Mouse (Mus musculus) thymus, postnatal 0 days (tissue): ENCODE results near the gene Isca2. TPM values are rescaled to one million over a fixed set of nuclear protein-coding genes. Genes with fewer than 3 reads are reported as not detected.

Experiments
- DNase-seq: peaks from one replicate; pipeline ENCODE4 v3.0.0-alpha.2; 2015; ENCODE audit warnings: low spot score
- polyA plus RNA-seq: library from polyadenylated mRNA; unstranded; fragments of >200 nt; fragmentation: Nextera tagmentation; extraction: Ambion mirVana; gene quantifications from 2 replicates; pipeline ENCODE4 v1.2.1, GENCODE M21; 2015

The Isca2 gene
- polyA plus RNA-seq = 156 TPM in 2 replicates

DNA sequence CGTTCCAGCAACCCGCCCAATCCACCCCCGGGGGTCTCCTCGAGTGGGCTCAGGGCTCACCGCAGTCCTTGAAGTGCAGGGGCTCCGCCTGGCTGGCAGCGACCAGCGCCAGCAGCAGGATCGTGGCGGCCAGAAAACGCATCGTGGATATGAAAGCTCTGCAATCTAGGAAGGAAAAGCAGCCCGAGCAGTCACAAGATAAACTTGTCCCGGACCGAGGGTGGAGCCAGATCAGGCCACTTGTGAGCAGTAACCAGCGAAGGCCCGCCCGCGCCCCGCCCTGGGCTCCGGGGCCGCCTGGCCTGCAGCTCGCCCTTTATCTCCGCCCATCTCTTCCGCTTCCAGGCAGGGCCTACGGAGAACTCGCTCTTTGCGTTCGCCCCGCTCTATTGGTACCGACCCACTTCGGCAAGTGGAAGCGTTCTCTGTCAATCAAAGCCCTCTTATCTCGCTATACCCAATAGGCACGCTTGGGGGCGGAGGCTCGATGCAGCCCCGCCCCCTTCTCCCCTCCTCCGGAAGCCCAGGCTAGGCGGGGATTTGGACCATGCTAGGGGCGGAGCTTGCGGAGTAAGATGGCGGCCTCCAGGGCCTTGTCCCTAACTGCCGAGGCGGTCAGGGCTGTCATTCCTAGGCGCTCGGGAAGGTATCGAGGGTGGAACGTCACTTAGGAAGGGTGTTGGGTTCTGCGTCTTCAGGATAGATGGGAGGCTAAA, at the start of gene Isca2, which contains the start of gene Npc2:
TSS of gene Isca2 (plus strand) at position 526 of the 716 bp plus-strand sequence.
TSS of gene Npc2 (minus strand) at position 427 of the 716 bp plus-strand sequence.
- peak; percentile 99 for DNase-seq

DNA sequence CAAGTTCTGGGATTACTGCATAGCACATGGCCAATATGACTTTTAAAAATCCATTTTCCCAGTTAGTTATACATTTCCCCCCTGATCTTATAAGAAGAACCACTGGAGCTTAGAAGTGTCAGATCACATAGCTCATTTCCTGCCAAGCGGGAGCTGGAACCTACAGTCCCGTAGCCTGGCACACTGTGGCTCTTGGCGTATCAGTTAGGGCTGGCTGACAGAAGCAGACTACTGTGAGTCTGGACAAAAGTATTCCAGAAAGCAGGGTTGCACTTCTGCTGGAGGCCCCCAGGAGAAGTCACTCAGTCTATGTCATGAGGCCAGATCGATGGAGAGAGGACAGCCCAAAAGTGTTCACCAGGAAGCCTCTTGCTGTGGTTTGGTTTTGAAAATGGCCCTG, 46.7 kb upstream of the Isca2 start:
- no peak for DNase-seq

DNA sequence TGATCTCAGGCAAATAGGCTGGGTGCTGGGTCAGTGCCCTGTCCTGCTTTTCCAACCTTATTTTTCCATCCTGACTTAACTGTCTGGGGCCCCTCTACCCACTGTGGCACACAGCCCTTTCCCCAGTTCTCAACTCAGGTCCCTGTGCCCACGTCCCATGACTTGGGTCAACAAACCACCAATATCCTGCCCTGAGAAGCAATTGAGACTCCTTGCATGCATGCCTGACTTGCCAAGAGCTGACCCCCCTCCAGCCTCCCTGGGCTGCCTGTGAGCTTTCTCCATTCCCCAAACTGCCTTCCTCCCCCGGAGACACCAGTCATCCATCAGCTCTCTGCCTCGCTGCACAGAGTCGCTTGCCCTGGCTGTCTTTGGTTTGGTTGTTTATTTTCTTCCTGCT, 46.1 kb upstream of the Isca2 start:
- DNase-seq = no peak

DNA sequence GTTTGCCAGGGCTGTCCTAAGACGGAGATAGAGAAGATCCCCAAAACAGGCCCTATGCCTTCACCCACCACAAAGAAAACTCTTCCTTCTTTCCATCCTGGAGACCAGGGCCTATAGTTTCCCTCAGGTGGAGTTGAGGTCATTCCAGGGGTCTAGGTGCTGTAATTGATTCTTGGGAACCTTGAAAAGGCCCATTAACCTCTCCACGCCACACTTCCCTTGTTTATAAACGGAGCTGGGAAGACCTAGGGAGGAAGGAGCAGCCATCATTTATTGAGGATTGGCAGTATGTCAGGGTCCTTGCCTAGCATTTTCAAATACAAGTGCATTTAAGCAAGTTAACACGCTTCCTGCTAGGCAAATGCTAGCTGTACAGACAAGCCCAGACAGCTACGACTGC, 45.6 kb upstream of the Isca2 start:
- DNase-seq = no peak

DNA sequence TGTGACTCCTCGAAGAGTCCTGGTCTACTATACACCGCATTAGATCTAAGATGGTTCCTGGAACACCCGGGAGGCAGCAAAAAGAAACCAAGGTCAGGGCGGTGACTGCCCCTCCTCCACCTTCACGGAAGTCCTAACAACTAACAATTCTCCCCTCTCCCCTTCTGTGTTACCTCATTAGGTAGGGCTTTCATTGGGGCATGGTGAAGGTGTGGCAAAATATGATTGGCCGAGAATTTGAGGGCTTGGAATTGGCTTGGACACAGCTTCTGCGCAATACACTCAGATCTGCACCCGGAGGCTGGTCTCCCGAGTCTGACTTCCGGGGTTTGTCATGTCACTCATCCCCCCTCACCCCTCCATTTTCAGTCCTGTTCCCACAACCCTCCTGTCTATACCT, 44.6 kb upstream of the Isca2 start:
- no peak for DNase-seq

DNA sequence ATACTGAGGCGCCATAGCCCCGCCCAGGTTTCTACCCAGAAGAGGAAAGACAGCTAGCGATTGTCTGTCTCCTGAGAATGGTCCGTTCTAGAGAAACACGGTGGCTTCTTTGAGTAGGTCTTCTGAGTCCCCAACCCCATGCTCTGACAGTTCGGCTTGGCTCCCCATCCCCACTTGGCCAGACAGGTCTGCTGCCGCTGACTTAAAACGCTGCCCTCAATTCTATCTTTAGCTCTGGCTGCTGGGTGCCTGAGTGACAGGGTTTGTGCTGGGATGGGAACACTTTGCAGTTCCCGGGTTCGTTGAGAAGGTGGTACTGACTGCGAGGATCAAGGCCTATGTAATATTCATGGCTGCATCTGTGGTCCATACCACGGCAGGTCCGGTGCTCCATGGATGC, 39.7 kb upstream of the Isca2 start:
- DNase-seq = no peak

DNA sequence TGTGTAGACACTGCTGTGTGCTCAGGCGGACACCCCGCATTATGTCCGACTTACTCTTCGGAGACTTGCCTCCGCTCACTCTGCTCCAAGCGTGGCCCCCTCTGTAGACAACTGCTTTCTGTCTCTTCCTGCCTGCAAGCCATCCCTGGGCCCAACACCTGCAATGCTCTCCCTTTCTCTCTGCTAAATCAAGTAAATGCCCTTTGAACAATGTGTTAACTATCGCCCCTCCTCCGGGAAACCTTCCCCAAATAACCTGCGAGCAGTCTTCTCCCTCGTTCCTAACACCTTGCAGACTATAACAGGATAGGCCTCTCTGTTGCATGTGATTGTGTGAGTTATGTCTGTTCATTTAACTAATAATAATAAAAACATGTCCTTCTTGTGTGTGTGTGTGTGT, 29.6 kb upstream of the Isca2 start:
- no peak for DNase-seq

DNA sequence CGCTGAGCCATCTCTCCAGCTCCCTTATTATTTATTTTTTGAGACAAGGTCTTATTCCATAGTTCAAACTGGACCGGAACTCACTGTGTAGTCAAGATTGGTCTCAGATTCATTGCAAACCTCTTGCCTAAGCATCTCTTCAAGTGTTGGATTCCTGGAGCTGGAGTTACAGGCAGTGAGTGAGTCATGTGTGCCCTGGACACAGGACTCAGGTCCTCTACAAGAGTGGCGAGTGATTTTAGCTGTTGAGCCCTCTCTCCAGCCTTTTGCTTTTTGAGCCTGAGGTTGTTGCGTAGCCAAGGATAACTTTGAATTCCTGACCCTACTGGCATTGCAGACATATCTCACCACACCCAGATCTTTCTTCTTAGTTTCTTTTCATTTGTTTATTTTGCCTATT, 27.4 kb upstream of the Isca2 start:
- no peak for DNase-seq

DNA sequence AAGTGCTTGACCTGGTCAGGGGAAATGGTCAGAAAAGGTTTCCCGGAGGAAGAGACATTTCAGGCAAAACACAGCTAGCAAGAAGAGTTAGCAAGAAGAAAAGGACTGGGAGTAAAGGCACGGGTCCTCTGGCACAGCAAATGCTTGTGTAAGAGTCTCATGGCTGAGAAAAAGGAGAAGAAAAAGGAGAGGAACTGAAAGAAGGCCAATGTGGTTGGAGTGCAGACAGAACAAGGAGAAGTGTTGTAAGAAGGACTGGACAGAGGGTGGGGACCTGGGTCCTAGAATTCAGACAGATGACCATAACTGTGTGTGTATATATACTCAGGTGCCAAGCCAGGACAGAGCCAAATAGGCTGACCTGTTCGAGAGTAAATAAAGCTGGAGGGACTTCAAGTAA, 24.9 kb upstream of the Isca2 start:
- DNase-seq = no peak

DNA sequence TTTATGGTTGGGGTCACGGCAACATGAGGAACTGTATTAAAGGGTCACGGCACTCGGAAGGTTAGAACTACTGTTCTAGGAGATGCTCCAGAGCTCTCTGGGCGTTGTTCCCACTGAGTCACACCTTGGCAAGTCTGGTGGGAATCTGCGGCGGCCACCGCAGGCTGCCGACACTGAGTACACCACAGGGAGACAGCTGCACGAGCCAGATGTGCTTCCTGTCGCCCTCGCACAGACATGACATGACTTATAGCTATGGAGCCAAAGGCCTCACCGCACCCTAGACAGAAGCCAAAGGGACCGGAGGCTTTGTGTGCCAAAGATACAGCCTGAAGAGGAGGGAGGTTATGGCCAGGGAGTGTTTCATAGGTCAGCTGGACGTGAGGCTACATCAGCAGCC, 22.4 kb upstream of the Isca2 start:
- DNase-seq = peak; percentile 79

DNA sequence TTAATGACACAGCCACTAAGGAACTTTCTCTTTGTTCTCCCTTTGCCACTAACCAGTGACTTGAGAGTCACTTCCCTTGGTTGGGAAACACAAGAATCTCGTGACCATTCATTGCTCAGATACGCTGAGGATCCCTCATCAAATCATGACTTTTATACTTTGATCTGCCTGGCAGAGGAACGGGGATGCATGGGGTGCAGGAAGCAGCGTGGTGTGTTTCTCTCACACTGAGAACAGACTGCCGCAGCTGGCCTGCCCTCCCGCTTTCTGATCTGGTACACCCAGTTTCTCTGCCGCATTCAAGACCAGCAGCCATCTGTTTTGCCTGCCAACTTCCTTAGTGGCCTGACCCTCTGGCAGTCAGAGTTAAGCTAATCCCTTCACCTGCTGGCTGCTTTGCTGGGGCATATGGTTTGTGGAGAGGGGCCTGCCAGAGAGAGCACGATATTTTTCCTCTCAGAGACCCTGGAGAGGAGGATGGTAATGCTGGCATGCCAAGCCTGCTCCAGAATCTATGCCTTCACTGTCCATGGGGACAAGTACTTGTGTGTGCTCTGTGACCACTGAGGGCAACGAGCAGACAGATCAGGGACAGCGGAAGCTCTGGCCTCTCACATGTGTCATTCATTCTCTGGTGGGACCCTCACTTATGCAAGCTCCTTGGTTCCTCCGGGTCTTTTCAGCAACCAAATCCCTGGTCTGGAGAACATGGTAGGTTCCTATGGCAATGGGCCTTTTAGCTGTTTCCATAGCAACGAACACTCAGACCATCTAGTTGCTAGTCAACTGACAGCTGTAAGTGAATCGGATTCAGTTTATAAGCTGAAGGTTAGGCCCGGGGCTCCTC, 20.7 kb upstream of the Isca2 start:
- peak; percentile 77 for DNase-seq

DNA sequence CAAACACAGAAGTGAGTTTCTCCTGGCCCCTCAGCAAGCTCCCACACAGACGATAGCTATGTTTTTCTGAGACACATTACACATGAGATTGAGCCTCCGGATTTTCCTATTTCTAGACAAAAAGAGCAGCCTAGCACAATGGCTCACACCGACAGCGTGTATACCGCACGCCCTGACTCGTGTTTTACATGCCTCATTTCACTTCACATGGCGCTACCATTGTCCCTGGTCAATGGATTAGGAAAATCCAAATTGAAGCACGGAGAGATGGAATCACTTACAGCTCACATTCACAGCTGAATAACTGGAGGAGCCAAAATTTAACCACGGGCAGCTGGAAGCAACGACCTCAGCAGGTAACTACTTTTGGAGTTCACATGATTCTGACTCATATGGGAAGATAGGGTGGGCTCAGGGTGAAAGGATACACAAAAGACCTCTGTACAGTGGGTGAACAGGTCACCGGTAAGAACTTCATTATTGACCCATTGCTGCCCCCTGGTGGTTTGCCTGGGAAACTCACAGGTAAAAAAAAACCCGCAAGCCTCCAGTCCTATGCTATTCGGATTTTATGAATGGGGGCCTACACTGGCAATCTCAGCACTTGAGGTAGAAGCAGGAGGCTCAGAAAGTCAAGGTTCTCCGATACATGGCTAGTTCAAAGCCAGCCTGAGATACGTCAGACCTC, 17.9 kb upstream of the Isca2 start:
- DNase-seq = peak; percentile 72

DNA sequence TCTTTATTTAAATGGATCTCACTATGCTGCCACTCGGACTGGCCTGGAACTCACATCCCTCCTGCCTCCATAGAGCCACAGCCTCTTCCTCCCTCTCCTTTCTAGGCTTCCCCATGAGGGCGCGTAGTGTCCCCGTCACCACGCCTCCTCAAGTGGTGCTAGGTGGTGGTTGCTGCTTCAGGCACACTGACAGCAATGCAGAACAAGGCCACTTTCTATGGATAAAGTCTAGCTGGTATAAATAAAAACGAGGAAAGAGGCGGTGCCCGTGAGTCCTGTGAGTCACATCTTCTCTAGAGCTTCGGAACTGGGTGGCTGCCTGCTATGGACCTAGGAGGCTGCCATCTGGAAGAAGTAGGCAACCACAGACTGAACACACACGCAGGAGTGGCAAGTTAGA, 17.0 kb upstream of the Isca2 start:
- no peak for DNase-seq

DNA sequence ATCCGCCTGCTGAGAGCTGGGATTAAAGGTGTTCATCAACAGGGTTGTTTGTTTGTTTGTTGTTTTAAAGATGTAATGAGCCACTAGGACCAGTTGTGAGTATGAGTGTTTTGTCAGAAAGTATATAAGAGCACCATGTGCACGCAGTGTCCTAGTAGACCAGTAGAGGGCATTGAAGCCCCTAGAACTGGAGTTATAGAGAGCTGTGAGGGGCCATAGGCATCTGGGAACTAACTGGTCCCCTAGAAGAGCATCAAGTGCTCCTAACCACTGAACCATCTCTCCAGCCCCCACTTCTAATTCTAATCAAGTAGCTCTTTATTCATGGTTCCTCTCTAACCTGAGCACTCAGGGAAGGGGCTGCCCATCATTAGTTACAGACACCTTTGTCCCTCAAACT, 14.0 kb upstream of the Isca2 start:
- DNase-seq = peak; percentile 74

DNA sequence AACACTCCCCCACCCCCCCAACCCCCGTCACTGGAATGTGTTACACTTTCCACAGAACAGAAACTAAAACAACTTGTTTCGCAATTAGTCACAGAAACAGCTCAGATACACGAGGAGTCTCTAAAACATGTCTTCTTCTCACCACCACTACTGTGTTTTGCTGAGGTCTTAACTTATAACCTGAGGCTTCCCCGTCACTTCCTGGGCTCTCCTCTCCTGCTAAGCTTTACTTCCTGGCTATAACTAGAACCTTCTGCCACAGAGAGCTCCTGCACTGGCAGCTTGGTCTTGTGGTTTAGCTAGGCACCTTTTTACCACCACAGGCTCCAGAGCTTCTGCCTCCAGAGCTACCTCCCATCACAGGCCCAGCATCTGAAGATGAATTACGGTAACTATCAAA, 10.5 kb upstream of the Isca2 start:
- peak; percentile 65 for DNase-seq

DNA sequence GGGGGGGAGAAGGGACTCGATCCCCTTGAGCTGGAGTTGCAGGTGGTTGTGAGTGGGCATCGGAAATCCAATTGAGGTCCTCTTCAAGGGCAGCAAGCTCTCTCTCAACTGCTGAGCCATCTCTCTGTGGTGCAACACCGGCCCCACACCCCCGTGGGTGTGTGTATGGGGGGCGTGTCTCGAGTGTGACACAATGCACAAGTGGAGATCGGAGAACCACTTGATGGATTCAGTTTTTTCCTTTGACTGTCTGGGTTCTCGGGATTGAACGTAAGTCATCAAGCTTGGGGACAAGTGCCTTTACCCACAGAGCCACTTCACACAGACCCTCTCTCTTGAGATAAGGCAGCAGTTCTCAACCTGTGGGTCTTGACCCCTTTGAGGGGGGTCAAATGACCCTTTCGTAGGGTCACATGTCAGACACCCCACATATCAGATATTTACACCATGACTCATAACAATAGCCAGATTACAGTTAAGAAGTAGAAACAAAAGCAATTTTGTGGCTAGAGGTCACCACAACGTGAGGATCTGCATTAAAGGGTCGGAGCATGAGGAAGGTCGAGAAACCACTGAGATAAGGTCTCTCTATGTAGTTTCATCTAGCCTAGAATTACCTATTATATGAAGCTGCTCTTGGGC, 9.4 kb upstream of the Isca2 start:
- DNase-seq = no peak

DNA sequence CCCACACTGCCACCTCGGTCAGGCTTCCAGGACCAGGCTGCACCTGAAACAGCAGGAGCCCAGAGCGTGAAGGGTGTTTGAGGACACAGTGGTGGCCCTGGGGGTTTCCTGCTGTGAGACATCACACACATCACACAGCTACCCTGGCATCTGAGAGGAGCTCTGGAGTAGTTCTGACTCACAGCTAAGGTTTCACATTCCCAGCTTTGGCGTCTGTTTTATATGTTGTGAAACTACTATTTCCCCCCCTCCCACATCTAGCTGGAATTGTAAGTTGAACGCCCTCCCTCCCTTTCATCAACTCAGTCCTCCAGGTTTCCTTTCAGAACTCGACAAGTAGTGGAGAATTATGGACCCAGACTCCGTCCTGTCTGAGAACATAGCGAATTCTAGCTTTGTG, 8.3 kb upstream of the Isca2 start:
- no peak for DNase-seq

DNA sequence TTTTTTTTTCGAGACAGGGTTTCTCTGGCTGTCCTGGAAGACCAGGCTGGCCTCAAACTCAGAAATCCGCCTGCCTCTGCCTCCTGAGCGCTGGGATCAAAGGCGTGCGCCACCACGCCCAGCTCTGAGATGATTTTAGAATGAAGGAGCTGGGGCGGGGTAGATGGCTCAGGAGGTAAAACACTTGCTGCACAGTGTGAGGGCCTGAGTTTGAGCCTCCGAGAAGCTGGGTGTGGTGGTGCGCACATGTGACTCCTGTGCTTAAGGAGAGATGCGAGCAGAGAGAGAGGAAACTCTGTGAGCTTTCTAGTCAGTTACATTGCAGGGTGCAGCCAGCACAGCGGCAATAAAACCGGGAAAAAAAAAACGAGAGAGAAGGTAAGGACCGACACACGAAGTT, 7.5 kb upstream of the Isca2 start:
- no peak for DNase-seq

DNA sequence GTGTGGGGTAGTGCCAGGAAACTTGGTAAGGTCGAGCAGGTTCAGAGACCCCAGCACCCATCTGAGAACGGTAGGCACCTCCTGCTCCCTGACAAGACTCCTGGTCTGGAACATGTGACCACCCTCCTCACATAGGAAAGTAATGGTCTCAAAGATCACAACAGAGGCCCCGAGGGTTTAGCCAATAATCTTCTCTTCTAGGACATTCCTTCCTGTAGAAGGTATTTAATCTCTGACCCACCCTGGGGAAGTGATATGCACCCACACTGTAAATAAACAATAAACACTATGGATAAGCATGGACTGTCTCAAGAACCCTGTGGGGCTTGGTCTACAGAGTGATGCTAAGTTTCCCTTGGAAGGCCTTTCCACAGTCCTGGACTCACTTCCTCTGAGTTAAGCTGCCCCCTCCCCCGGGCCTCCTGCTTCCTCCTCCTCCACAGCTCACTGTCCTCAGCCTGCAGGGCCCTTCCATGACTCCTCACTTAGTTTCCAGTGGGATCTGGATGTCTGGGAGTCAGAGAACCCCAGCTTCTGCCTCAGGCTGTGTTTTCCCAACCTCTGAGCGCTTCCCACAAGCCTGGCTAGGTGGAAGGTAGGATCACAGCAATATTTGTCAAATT, 6.8 kb upstream of the Isca2 start:
- no peak for DNase-seq

DNA sequence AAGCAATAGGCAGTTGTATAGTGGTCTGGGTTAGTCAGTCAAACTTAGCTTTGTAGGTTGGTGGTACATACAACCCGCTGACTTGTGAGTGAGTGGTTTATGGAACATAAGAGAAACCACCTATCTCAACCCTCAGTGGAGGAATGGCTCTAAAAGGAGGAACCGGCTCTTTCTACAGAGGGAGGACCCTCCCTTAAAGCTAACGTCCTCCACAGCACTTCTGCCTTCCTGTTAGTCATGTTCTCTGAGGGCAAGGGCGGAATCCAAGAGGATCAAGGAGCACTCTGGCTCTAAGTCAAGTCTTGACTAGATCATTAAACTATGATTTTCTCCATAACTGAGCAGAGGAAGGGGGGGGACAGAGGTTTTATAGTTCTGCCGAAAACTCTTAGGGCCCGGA, 5.5 kb upstream of the Isca2 start:
- DNase-seq = peak; percentile 9

DNA sequence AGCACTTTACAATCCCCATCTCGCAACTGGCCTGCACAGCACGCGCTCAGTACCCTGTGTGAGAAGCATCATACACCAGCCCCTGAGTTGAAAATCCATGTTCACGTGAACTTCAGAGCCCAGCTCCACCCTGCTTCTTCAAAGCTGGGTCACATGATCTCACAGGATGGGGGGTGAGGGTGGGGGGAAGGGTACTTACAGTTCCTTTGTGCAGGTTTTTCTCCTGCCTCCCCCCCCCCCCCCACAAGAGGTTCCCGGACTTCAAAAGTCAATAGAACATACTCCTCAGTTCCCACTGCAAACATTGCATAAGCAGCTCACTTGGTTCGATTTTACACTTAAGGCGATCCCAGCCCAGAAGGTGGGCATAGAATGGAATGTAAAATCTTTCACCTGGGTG, 3.4 kb upstream of the Isca2 start:
- peak; percentile 68 for DNase-seq
